Mouse (Mus musculus): Measurements from ENCODE around the gene Ets1. TPM values are rescaled to one million over a fixed set of nuclear protein-coding genes. Genes with fewer than 3 reads are reported as not detected.

The Ets1 gene
- polyA plus RNA-seq, 1 experiment from 2014 or later, result 48.5 TPM

DNA sequence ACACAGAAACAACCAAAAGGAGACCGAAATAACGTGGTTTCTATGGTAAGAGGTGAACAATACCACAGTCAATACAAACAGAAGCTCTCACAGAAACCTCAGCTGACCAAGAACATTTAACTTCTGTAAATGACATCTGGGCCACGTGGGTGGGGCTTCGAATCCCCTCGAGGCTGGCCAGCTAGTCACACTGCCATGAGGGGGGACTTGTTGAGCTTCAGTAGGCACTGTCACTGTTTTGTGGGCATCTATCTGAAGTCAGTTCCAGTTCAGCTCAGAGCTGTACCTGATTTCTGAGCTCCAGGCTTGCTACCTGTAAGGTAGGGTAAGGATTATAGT lies 18.6 kb upstream of the Ets1 start:
- Histone ChIP-seq H3K4me2 (no peak overlapping the region), H3K27me3 (peaks cover 3% of the 10 kb centered on the region; the same call in 1 of the 2 replicates), H3K9me3 (no peaks in the 10 kb centered on the region), H3K36me3 (no peaks in the 10 kb centered on the region), H3K4me1 (replicated peaks) (peaks cover 9% of the 10 kb centered on the region), H3K9ac (replicated peaks) (no peak overlapping the region), H3K27ac (no peak overlapping the region), H3K4me3 (replicated peaks) (no peak overlapping the region)
- WGBS, result 76% methylated on average over 5 of the region's 5 CpGs
- ATAC-seq (ENCODE audit: insufficient number of reproducible peaks, insufficient read depth, low FRiP score, low TSS enrichment, low read depth), result no peak

DNA sequence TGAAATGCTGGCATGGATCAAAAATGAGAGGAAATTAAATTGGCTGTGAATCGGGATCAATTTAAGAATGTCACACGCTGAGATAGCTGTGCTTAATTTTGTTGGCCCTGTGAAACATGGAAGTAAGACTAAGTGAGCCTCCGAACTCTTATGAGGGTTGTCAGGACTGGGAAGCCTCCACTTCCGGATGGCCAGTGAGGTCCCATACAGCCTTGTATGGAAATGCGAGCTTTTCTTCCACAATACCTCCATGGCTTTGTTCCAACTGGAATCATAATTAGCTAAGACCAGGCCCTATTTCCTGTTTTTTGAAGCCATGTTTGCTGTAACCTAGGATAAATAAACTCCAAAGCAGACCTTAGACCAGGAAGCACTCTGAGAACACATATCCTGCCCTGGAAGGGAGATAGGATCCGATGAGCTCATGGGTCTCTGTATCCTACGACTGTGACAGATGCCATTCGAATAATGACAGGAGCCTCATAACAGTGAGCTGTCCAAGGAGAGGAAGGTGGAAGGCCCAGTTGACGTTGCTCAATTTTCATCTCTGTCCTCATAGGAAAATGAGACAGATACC lies 17.4 kb upstream of the Ets1 start:
- ATAC-seq (ENCODE audit: insufficient number of reproducible peaks, insufficient read depth, low FRiP score, low TSS enrichment, low read depth), result no peak
- 86% methylated on average over 9 of the region's 9 CpGs for WGBS
- H3K9me3 ChIP-seq, result no peaks in the 10 kb centered on the region
- H3K36me3 ChIP-seq, result no peaks in the 10 kb centered on the region
- no peak overlapping the region for H3K9ac ChIP-seq (replicated peaks)
- H3K27ac ChIP-seq, result no peak overlapping the region
- peaks cover 3% of the 10 kb centered on the region; the same call in 1 of the 2 replicates for H3K27me3 ChIP-seq
- 0 out of 2 replicates have a peak, but pooled peaks cover 3% of the 10 kb centered on the region for H3K4me1 ChIP-seq (replicated peaks)
- H3K4me2 ChIP-seq, result no peak overlapping the region
- no peak overlapping the region for H3K4me3 ChIP-seq (replicated peaks)

DNA sequence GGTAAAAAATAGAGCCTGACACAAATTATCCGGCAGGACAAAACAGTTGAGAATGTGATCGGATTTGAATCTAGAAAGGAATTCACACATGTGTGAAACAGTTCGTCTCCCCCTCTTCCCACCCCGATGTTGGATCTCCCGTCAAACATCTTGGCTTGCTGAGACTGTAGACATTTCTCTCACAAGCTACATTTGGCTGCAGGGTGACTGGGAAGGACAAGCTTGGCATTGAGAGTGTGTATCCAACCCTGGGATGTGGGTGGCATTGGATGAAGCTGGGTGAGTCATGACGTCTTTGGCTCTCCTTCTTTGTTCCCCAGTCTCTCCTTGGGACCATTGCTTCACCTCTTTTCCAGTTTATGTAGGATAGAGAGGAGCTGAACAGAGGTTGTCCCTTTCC lies 16.4 kb upstream of the Ets1 start:
- H3K27ac ChIP-seq, result no peak overlapping the region
- H3K9ac ChIP-seq (replicated peaks), result no peak overlapping the region
- no peaks in the 10 kb centered on the region for H3K9me3 ChIP-seq
- H3K27me3 ChIP-seq, result no peaks in the 10 kb centered on the region
- H3K36me3 ChIP-seq, result no peaks in the 10 kb centered on the region
- H3K4me1 ChIP-seq (replicated peaks), result 0 out of 2 replicates have a peak, but pooled peaks cover 3% of the 10 kb centered on the region
- 90% methylated on average over 6 of the region's 6 CpGs for WGBS
- H3K4me3 ChIP-seq (replicated peaks), result no peak overlapping the region
- no peak for ATAC-seq (ENCODE audit: insufficient number of reproducible peaks, insufficient read depth, low FRiP score, low TSS enrichment, low read depth)
- no peak overlapping the region for H3K4me2 ChIP-seq

DNA sequence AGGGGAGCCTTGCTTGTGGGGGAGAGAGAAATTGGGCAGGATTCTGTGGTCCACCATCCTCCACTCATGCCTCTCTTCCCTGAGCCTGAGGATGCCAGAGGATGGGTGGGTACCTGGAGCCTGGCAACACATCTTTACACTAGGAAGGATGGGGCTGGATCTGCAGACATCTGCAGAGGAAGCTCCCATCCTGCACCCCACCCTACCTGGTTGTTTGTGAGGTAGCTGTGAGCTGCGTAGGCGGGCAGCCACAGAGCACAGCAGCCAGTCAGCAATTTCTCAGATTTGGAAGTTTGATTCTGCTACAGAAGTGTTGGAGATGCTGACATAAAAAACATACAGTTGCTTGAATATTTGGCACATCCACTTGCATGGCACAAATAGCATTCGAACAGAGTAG lies 15.6 kb upstream of the Ets1 start:
- Histone ChIP-seq H3K36me3 (no peaks in the 10 kb centered on the region), H3K27me3 (no peaks in the 10 kb centered on the region), H3K4me3 (replicated peaks) (no peak overlapping the region), H3K4me1 (replicated peaks) (0 out of 2 replicates have a peak, but pooled peaks cover 3% of the 10 kb centered on the region), H3K4me2 (no peak overlapping the region), H3K9me3 (no peaks in the 10 kb centered on the region), H3K27ac (no peak overlapping the region), H3K9ac (replicated peaks) (no peak overlapping the region)
- WGBS, result 96% methylated on average over 3 of the region's 3 CpGs
- no peak for ATAC-seq (ENCODE audit: insufficient number of reproducible peaks, insufficient read depth, low FRiP score, low TSS enrichment, low read depth)

DNA sequence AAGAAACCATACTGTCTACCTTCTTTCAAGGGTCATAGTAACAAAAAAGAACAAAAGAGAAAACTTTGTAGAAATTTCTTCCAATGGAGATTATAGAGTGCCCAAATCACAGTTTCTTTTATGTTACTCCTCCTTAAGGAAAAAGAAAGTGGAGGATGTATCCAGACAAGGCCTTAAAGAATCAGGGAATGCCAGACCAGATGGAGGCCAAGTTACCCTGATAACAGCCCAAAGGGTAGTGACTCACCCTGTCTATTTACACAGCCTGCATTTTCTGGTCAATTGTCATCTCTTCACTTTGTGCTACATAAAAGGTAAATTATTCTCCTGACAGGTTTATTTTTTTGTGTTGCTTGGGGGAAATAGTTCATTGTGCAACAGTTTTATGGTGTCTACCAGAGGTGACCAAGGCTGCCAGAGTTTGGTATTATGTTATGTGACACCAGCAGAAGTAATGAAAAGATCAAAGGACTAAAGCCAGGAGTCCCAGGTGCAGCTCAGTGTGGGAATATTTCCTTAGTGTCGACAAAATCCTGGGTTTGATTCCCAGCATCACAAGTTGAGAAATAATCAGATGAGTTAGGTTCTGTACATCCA lies 6.5 kb upstream of the Ets1 start:
- 12% methylated on average over 1 of the region's 1 CpGs for WGBS
- no peak overlapping the region for H3K9ac ChIP-seq (replicated peaks)
- H3K4me2 ChIP-seq, result no peak overlapping the region
- peaks cover 29% of the 10 kb centered on the region for H3K4me1 ChIP-seq (replicated peaks)
- H3K36me3 ChIP-seq, result no peaks in the 10 kb centered on the region
- no peak overlapping the region for H3K27ac ChIP-seq
- no peak for ATAC-seq (ENCODE audit: insufficient number of reproducible peaks, insufficient read depth, low FRiP score, low TSS enrichment, low read depth)
- H3K4me3 ChIP-seq (replicated peaks), result no peak overlapping the region
- H3K9me3 ChIP-seq, result no peaks in the 10 kb centered on the region
- H3K27me3 ChIP-seq, result 0 out of 2 replicates have a peak, but pooled peaks cover 7% of the 10 kb centered on the region

DNA sequence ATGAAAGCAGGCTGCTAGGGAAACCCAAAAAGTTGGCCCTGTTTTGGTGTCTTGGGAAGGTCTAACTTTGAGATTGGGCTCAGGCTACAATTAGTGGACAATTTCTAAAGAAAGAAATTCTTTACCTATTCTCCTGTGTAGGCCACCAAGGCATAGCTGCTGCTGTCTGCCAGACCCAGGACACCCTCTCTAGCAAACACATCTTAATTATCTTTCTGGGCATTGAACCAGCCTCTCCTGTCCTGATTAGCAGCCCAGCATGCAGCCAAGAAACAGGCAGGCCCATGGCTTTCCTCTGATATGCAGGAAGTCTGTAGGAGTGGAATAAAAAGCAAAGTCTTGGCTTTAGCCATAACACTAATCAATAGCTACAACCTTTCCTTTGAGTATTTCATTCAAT lies 4.7 kb upstream of the Ets1 start:
- H3K4me3 ChIP-seq (replicated peaks), result no peak overlapping the region
- no peaks in the 10 kb centered on the region for H3K36me3 ChIP-seq
- no peak overlapping the region for H3K27ac ChIP-seq
- 0 out of 2 replicates have a peak, but pooled peaks cover 7% of the 10 kb centered on the region for H3K27me3 ChIP-seq
- no peak overlapping the region for H3K4me2 ChIP-seq
- ATAC-seq (ENCODE audit: insufficient number of reproducible peaks, insufficient read depth, low FRiP score, low TSS enrichment, low read depth), result no peak
- no peak overlapping the region for H3K9ac ChIP-seq (replicated peaks)
- H3K4me1 ChIP-seq (replicated peaks), result peaks cover 29% of the 10 kb centered on the region
- no peaks in the 10 kb centered on the region for H3K9me3 ChIP-seq

DNA sequence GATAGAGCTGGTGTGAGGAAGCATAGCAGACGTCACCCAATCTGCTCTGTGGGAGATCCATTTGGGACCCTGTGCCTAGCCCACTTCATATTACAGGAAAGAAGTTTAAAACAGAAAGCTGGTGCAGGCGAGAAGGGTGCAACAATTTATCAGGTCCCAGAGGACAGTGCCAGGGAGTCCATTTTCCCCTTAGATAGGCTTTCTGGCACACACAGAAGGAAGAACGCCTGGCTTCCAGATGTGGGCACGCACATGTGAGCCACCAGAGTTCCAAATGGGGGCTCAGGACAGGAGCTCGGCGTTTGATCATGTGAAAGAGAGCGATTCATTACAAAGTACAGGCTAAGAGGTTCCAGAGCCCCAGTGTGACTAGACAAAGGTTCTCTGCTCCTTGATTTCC lies 3.8 kb upstream of the Ets1 start:
- no peaks in the 10 kb centered on the region for H3K36me3 ChIP-seq
- no peaks in the 10 kb centered on the region for H3K9me3 ChIP-seq
- H3K9ac ChIP-seq (replicated peaks), result no peak overlapping the region
- H3K4me2 ChIP-seq, result no peak overlapping the region
- WGBS, result 31% methylated on average over 7 of the region's 7 CpGs
- ATAC-seq (ENCODE audit: insufficient number of reproducible peaks, insufficient read depth, low FRiP score, low TSS enrichment, low read depth), result no peak
- no peak overlapping the region for H3K27ac ChIP-seq
- H3K27me3 ChIP-seq, result peaks cover 6% of the 10 kb centered on the region; the same call in 1 of the 2 replicates
- H3K4me1 ChIP-seq (replicated peaks), result peaks cover 35% of the 10 kb centered on the region
- H3K4me3 ChIP-seq (replicated peaks), result no peak overlapping the region

DNA sequence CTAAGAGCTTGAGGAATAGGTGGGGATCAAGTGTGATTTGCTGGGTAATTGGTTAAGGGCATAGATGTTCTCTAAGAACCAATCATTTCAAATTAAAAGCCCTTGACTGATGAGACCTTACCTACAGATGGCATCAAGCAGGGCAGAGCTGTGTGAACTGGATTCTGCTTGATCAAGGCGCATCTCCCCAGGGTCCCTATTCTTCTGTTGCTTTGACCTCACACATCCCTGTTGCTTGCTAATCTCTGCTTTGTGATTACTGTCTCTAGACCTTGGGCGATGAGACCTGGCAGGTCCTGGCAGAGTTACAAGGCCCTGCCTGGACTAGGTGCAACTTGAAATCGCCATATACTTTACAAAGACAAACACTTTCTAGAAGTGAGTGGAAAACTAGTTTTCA lies 9.0 kb downstream of the Ets1 start:
- H3K36me3 ChIP-seq, result no peaks in the 10 kb centered on the region
- no peak for ATAC-seq (ENCODE audit: insufficient number of reproducible peaks, insufficient read depth, low FRiP score, low TSS enrichment, low read depth)
- 61% methylated on average over 3 of the region's 3 CpGs for WGBS

DNA sequence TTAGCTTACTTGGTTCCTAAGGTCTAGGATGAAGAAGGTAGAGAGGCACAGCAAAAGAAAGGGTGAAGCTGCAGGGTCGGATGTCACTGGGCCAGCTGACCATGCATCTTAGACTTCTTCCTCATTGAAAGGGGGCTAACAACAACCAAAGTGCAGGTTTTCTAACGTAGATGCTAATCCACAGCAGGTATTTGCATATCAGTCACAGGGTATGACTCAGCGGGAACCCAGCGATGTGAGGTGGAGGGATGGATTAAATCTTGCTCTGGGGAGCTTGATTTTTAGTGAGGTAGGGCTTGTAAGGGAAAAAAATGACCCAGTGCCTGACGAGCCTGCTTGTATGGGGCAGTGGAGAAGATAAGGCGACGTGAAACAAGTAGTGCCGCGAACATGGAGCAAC lies 9.5 kb downstream of the Ets1 start:
- H3K27me3 ChIP-seq, result peaks cover 5% of the 10 kb centered on the region; the same call in 1 of the 2 replicates
- H3K9ac ChIP-seq (replicated peaks), result no peak overlapping the region
- no peak for ATAC-seq (ENCODE audit: insufficient number of reproducible peaks, insufficient read depth, low FRiP score, low TSS enrichment, low read depth)
- 10% methylated on average over 9 of the region's 9 CpGs for WGBS
- H3K4me3 ChIP-seq (replicated peaks), result no peak overlapping the region
- peaks cover 28% of the 10 kb centered on the region for H3K4me1 ChIP-seq (replicated peaks)
- no peaks in the 10 kb centered on the region for H3K36me3 ChIP-seq
- no peak overlapping the region for H3K27ac ChIP-seq
- no peaks in the 10 kb centered on the region for H3K9me3 ChIP-seq
- H3K4me2 ChIP-seq, result peak overlapping the region; percentile 27; the same call in 1 of the 2 replicates

More for the DNA sequence above, 9.0 kb downstream of the Ets1 start:
- Histone ChIP-seq H3K9me3 (no peaks in the 10 kb centered on the region), H3K27me3 (peaks cover 5% of the 10 kb centered on the region; the same call in 1 of the 2 replicates), H3K27ac (no peak overlapping the region), H3K4me1 (replicated peaks) (peaks cover 28% of the 10 kb centered on the region), H3K9ac (replicated peaks) (no peak overlapping the region), H3K4me3 (replicated peaks) (no peak overlapping the region), H3K4me2 (no peak overlapping the region)

DNA sequence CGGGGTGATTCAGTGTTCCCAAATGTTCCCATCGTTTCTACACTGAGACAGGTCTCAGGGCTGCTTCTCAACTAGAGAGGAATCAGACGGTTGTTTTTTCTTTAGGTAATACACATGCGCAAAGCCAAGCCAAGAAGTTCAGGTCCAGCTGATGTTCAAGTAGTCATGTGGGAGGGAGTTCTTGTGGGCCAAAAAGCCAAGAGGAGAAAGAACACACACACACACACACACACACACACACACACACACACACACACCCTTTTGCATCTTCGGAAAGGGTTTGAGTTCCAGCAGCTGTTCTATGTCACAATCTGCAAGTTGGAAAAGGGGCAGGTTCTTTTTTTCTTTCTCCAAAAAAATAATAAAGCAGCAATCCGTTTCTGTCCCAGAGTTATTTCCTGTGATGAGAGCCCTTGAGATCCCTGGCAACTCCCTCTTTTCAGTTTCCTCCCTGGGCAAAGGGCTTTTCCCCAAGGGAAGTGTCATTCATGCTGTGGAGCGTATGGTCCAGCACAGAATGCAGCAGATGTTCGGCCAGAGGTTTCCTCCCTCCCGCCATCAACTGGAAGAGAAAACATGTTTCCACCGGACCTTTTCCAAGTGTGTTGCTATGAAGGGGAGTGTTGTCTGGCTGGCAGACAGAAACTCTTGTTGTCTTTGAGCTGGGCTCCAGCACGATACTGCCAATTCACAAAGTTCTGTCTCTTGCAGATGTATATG lies 10.7 kb downstream of the Ets1 start:
- Histone ChIP-seq H3K9me3 (no peaks in the 10 kb centered on the region), H3K4me2 (peak overlapping the region; percentile 27; the same call in 1 of the 2 replicates), H3K36me3 (no peaks in the 10 kb centered on the region), H3K4me1 (replicated peaks) (peaks cover 28% of the 10 kb centered on the region), H3K9ac (replicated peaks) (no peak overlapping the region), H3K27ac (peak overlapping the region; percentile 12; the same call in 1 of the 2 replicates), H3K4me3 (replicated peaks) (no peak overlapping the region), H3K27me3 (peaks cover 5% of the 10 kb centered on the region; the same call in 1 of the 2 replicates)
- WGBS, result 38% methylated on average over 11 of the region's 11 CpGs
- no peak for ATAC-seq (ENCODE audit: insufficient number of reproducible peaks, insufficient read depth, low FRiP score, low TSS enrichment, low read depth)

DNA sequence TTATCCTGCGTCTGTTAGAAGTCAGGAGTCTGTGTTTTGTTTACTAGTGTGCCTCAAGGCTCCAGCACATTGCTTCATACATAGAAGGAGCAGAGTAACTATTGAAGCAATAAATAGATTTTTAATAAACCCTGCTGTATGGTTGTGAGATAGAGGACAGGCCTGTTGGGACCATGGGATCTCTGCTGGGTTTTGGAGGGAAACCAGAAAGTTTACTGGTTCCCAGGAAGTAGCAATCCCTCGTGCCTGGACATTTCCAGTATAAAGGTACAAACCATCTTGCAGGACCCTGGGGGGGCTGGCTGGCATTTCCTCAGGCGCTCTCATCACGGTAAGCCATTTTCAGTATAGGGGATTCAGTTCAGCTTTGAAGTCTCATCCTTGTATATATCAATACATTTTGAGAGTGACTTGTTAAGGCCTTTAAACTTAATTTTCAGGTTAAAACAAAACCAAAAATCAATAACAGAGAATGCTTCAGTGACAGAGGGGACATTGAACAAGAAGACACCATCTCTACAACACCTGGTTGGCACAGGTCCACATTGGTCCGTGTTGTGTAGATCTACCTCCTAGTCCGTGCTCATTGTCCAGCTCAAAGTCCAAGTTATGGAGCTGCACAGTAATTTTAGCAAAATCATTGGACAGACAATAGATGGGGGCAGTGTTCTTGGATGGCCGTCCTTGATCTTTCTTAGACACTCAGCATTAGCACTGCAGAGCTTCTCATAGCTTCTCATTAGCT lies 11.7 kb downstream of the Ets1 start:
- Histone ChIP-seq H3K9me3 (no peaks in the 10 kb centered on the region), H3K4me1 (replicated peaks) (peaks cover 28% of the 10 kb centered on the region), H3K36me3 (no peaks in the 10 kb centered on the region), H3K4me2 (no peak overlapping the region), H3K27me3 (peaks cover 5% of the 10 kb centered on the region; the same call in 1 of the 2 replicates), H3K27ac (no peak overlapping the region), H3K4me3 (replicated peaks) (no peak overlapping the region), H3K9ac (replicated peaks) (no peak overlapping the region)
- ATAC-seq (ENCODE audit: insufficient number of reproducible peaks, insufficient read depth, low FRiP score, low TSS enrichment, low read depth), result no peak
- 86% methylated on average over 7 of the region's 7 CpGs for WGBS

Measured in limb, embryonic 12.5 days (tissue).